Mouse (Mus musculus) adrenal gland, adult 18-20 months (tissue): ENCODE data around the gene Defb35. TPM values are rescaled to one million over a fixed set of nuclear protein-coding genes. Genes with fewer than 3 reads are reported as not detected.
"Not testable (repeated sequence)": the region's sequence is repeated elsewhere in the genome, so short reads cannot be mapped to it uniquely, and the experiment has no call there.

Experiments
- DNase-seq, 2 experiments: peaks; one replicate each; pipeline ENCODE4 v3.0.0; 2021 to 2022; ENCODE audit warnings: low spot score in 2 of 2
- long read RNA-seq, 2 experiments: library from polyadenylated mRNA; stranded (forward); transcript quantifications; one replicate each; pipeline ENCODE4 v2.0.0; 2021
- total RNA-seq, 2 experiments: library from RNA; stranded (reverse); gene quantifications; 1 replicate in 1 of 2; 2 replicates in 1 of 2; pipeline ENCODE4 v1.2.3; 2021

The Defb35 gene
- total RNA-seq, result not detected
- long read RNA-seq, experiment 1, result 0 reads
- long read RNA-seq, experiment 2, result 0 reads

DNA sequence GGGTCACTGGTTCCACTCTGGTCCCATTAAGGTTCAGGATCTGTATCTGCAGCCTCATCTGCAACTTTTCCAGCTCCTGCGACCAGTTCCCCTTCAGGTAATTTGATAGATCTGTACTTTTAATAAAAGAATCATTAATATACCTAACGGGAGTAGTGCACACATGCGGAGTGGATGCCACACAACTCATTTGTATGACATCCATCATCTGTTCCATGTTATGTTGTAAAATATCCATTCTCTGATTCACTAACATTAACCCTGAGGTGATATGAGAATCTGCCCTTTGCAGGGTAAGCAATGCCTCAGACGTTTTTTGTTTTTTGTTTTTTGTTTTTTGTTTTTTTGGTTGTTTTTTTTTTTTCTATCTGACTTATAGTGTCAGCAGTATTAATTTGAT is at the start of gene Defb35:
Gene Defb35 (plus strand): TSS at position 301 of the 400 bp plus-strand sequence.
- DNase-seq, result not testable (repeated sequence)

DNA sequence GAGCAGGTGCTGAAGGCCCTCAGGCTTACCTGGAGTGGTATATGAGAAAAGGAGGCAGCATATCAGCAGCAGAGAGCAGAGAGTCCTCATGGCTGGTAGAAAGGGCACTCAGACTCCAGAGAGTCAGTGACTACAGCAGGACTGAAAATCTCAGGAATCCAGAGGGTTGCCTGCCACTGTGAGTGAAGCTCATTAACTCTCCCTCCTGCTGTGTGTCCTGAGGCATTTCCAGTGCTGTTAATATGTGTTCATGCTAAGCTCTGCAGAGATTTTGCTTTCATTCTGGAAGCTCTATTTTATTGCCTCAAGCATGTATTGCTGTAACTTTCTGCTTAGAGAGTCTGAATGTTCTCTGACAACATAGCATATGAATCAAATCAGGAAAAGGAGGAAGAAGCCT is 31.9 kb upstream of the Defb35 start, which contains the start of gene Defb11:
Gene Defb11 (minus strand): TSS at position 123 of the 400 bp plus-strand sequence.
- DNase-seq, result not testable (repeated sequence)

DNA sequence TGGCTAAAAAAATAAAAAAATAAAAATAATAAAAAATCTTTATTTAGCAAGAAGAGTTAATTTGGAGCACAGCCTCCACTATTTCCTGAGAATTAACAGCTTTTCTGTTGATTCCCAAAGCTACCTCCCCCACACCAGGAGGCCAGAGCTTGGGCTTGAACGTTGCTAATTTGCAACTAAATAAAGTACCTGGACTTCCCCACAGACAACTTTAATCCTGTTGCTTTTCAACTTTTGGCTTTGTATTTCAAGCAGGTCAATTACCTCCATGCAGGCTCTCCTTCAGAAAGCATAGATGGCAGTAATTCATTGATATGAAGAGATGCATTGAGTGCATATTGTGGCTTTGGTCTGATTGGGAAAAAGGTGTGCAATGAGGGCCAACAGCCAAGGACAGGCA is 26.2 kb upstream of the Defb35 start:
- DNase-seq, result no peak

DNA sequence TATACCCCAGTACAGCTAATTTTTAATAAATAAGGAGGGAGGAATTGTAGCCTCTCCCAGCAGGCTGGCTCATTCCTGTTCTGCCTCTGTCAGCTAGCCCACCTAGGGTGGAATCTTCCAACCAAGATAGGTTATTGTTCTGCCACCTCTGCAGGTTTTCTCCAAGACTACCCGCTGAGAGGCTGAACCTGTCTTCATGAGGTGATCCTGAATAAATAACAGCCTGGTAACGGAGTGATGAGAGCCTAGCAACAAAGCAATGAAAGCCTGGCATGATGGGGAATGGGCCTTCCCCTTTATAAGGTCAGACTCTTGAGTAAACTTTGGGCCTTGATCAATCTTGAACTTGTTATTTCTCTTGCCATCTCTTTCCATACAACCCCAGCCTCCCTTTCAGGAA is 25.6 kb upstream of the Defb35 start:
- DNase-seq, result no peak

DNA sequence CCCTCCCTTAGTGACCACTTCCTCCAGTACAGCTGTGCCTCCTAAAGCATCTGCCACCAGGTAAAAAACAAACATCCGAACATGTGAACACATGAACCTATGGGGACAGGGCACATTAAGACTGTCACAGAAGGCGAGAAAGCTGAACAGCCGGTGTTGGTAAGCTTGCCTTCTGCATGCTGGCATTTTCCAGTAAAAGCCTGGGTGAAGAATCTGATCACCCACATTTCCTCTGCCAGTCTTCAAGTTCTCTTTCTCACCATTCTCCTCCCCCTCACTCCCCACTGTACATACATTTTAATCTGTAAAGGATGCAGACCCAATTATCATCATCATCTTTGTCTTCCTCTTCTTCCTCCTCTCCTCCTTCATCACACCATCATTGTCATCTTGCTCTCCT is 22.5 kb upstream of the Defb35 start:
- DNase-seq, result no peak

DNA sequence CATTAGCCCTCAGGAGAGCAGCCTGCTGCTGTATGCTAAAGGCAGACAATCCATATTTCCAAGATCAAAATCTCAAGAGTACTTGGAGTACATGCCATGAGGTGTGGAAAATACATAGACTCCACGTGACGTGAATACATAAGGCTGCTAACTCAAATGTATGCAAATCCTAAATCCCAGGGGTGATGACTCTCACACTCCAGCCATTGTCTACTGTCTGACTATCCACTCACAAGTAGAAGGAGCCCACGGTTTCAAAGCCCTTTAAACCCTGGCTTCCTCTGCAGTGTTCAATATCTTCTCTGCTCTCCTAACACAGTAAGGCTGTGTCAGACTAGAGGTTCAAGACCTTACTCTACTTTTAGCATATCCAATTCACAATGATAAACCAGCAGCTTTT is 7.4 kb upstream of the Defb35 start:
- DNase-seq, result not testable (repeated sequence)

DNA sequence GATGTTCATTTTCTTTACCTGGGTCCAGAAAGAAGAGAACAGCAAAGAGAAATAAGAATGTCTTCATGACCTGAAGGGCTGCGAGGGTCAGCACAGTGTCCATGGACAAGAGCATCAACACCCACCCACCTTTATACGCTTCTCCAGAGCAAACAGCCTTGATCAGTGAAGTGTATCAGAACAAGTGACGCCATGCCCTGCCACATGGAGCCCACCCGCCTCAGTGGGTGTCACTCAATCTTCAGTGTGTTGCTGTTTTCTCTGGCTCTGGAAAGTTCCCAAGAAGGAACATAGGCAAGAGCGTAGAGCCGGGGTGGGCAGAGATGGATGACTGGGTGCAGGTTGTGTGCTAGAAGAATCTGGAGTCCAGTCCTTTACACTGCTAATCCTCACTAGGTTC is 5.5 kb upstream of the Defb35 start, which contains the start of gene Defb15:
Gene Defb15 (minus strand): TSS at position 101 of the 400 bp plus-strand sequence.
- no peak for DNase-seq

DNA sequence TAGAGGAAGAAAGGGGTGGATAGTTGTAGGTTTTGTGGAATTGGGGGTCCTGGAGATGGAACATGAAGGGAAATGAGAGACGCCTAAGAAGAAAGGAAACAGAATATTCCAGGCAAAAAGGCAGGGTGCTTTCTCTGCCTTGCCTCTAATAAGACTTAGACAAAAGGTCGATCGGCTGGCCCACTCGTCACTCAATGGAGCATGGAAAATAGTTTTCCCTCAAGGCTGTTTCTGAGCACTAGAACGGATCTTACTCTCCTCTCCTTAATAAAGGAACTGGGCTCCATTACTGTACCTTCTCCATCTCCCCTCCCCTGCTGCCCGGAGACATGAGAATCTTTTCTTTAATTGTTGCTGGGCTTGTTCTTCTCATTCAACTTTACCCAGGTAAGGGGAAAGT is 8.3 kb downstream of the Defb35 start, which contains the start of gene Defb13:
Gene Defb13 (plus strand): TSS at position 301 of the 400 bp plus-strand sequence.
- DNase-seq, result no peak

DNA sequence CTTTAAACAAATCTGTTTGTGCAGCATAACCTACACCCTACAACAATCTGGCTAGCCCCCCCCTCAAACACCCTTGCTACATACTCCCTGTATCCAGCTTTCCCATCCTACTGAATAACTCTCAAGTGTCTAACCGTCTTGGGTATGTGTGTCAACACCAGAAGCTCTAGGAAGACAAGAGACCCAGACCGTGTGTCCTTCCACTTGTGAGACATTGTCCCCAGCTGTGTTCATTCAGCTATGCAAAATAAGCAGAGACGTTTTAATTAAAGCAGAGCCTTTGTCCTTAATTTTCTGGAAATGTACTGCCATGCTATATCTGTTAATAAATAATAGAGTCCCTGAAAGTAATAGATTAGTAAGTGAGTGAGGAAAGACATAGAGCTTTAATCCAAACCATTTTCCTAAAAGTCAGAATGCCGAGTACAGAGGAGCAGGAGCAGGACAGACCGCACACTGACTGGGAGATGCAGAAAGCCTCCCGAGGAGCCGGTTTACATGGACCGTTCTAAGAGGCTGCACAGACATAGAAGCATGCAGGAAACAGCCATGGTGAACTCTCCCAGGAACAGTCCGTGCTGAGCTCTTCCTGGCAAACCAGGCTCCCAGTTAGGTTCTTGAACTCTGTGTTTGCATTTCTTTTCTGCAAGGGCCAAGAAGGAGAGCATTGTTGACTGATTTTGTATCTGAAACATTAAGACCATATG is 9.3 kb downstream of the Defb35 start:
- no peak for DNase-seq

DNA sequence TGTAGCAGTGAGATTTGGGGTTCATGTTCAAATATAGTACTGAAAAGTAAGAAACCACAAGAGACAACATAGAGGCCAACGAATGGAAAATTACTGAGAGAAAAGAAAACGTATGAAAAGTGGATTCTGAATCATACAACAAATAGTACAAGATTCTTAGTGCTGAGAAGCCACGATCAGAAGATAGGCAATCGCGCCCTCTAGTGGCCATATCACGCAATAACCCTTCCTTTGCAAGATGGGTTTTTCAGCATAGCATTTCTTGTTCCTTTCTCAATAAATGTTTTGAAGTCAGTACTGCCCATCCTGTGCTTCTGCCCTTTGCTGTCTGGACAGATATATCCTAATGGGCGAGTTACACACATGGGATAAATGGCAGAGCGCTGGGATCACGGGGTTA is 17.2 kb downstream of the Defb35 start:
- peak; percentile 33 for DNase-seq

DNA sequence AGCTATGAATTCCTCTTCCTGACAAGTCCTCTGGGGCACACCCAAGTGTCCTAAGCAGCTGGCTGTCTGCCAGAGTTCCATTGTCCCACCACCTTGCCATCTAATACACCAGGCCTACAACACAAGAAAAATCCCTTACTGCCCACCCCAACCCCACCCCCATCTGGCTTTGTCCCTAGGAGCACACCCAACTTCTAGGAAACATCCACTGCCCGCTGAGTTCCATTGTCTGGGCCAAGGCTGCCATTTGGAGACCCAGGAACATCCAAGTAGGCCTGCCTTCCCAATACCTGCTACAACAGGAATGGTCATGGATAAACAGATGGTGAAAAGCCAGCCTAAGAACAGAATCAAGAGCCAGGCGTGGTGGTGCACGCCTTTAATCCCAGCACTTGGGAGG is 18.2 kb downstream of the Defb35 start:
- no peak for DNase-seq

DNA sequence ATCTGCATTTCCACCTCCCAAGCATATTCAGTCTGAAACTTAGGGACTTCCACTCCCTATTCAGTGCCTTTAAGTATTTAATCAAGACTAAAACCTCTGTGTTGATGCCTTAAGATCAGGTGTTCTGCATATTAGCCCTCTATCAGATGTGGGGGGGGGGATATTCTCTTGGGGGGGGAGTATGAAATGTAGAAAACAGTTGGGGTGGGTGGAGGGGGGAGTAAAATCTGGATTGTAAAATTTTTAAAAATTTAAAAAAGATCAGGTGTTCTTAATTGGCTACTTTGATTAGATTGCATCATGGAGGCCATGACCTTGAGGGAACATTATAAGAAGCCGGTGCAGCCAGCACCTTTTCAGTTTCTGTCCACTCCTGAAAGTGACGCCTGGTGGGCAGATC is 20.3 kb downstream of the Defb35 start, which contains the start of gene Fam90a1a:
Gene Fam90a1a (plus strand): TSS at position 301 of the 400 bp plus-strand sequence.
- DNase-seq, result no peak

DNA sequence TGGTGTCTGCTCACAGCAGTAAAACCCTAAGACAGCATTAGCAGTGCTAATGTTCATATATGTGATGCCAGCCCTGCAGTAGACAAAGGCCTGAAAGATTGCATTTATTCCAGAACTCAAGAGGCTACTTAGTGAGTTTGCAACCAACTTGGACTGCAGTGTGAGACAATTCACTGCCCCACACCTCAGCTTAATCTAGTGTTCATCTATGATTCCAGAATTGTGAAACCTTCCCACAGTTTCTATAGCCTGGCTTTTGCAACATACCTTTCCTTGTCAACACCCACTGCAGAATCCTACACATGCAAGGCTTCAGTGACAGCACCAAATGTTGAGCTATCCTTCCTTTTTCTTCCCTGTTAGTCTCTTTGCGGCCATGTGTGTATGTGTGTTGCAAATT is 28.5 kb downstream of the Defb35 start:
- DNase-seq, result no peak

DNA sequence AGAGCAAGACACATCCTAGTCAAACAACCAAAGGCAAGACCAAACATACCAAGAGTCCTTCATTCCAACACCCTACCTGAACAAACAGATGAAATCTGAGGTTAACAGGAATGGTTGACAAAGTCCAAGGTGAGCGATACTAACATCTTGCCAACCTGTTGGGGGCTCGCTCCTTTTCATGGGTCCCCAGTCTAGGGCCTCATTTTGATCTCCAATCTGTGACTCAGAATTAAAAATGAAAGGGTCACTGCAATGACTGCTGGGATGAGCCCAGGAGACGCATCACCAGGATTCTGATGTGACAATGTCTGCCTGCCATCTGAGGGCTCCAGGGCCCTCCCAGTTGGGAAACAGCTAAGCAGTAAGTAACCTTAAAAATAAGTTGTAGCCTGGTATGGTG is 31.3 kb downstream of the Defb35 start, which contains the start of gene Ccdc70:
Gene Ccdc70 (plus strand): TSS at position 301 of the 400 bp plus-strand sequence.
- no peak for DNase-seq

DNA sequence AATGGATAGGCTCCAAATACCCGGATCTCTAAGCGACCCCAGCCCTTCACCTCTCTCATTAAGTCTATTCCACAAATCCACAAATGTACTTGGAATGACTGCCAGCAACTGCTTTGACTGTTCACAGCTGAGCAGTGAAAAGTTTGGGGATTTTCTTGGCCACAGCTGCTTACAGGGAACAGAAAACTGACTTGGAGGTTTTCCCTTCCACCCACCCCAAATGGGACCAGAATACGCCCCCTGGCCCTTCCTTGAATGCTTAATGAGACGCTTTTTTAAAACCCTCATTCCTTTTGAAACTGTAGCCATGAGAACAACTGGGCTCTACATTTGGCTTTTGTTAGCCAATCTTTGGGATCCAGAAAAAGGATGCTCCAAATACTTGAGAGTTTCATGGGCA is 40.0 kb downstream of the Defb35 start:
- DNase-seq, result no peak

DNA sequence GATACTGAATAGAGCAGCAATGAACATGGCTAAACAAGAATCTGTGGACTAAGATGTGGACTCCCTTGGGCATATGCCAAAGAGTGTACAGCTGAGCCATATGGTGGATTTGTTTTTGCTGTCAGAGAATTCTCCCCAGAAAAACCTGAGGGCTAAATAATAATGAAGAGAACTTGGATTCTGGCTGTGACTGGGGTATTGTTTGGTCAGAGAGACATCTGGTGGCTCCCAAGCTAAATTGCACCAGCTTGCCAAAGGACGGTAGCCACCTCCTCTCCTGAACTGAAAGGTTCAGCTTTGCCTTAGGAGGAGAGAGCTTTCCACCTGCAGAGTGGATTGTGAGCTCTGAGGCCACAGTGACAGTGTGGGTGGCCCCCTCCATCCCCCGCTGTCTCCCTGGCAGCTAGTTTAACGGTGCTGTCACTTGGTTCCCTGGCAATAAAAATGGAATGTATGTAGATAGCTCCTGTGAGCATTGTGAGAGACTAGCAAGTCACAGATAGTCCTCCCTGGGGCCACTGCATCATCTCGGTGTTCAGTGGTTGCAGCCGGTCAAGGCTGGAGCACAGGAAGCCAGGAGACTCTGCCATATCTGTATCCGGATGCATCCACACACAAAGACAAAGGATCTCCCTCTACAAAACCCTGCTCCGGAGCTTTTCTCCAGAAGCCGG is 43.6 kb downstream of the Defb35 start:
- DNase-seq, result no peak

Other genes with a start within 250 kb of the Defb35 start
- not detected for gene AY761184, start 234.7 kb upstream of the Defb35 start, total RNA-seq
- not detected for gene Defa24, start 203.9 kb upstream of the Defb35 start, total RNA-seq
- not detected for gene Defb50, start 114.8 kb upstream of the Defb35 start, total RNA-seq
- not detected for gene Defb2, start 98.4 kb upstream of the Defb35 start, total RNA-seq
- gene Defb10, start 79.5 kb upstream of the Defb35 start, total RNA-seq, result not detected
- gene Defb9, start 52.9 kb upstream of the Defb35 start, total RNA-seq, result not detected
- not detected for gene Defb11, start 31.9 kb upstream of the Defb35 start, total RNA-seq
- not detected for gene Defb15, start 5.6 kb upstream of the Defb35 start, total RNA-seq
- gene Defb13, start 8.4 kb downstream of the Defb35 start, total RNA-seq, result not detected
- not detected for gene Fam90a1a, start 20.4 kb downstream of the Defb35 start, total RNA-seq
- gene Ccdc70, start 31.4 kb downstream of the Defb35 start, total RNA-seq, result not detected
- gene Atp7b, start 122.0 kb downstream of the Defb35 start, total RNA-seq, result 1 to 10 TPM in 1 of 2 experiments, under 1 TPM in 1; 0.83 to 1.2 TPM
- gene Alg11, start 122.4 kb downstream of the Defb35 start, total RNA-seq, result 10 to 100 TPM; 32.7 to 46.0 TPM
- gene Nek5, start 186.7 kb downstream of the Defb35 start, total RNA-seq, result 1 to 10 TPM; 4.0 to 6.5 TPM
- gene Nek3, start 228.1 kb downstream of the Defb35 start, total RNA-seq, result 1 to 10 TPM; 5.1 to 5.5 TPM
- 1 to 10 TPM; 1.3 to 1.6 TPM for gene Ckap2, start 247.5 kb downstream of the Defb35 start, total RNA-seq